Mouse (Mus musculus) CH12.LX (cell line): ENCODE measurements at regions not wholly inside any gene's neighbourhood (a gene's known extent, or its start where the extent isn't known, plus 50 kb on each side); places are given as distances from the start of the nearest gene placed in this dataset.

ENCODE experiments used
- DNase-seq: peaks from one replicate; pipeline ENCODE4 v3.0.0-alpha.2; 2013; ENCODE audit errors: extremely low read depth
- H3K27ac ChIP-seq: 2 replicates; pipeline ENCODE4 v1.5.1; 2012; ENCODE audit warnings: low read depth, mild to moderate bottlenecking, control low read depth, moderate library complexity; ENCODE audit not compliant: insufficient read depth
- H3K27me3 ChIP-seq: replicated peaks from 2 replicates; pipeline ENCODE3; 2012; ENCODE audit warnings: inconsistent platforms
- H3K36me3 ChIP-seq, 2 experiments: replicated peaks in 1 of 2; 2 replicates each; pipeline versions ENCODE3 to v1.6.1; 2012; ENCODE audit warnings: inconsistent platforms in 1 of 2, low read length in 1 of 2, mild to moderate bottlenecking in 1 of 2, mixed read lengths in 1 of 2, moderate library complexity in 1 of 2; ENCODE audit not compliant: control insufficient read depth in 1 of 2, insufficient read depth in 1 of 2
- H3K4me1 ChIP-seq, 2 experiments: 2 replicates each; pipeline ENCODE4 v1.6.1; 2012; ENCODE audit warnings: inconsistent platforms in 1 of 2, moderate library complexity in 1 of 2; ENCODE audit not compliant: insufficient read depth in 2 of 2, control insufficient read depth in 1 of 2
- H3K4me2 ChIP-seq: 2 replicates; pipeline ENCODE4 v1.6.1; 2012; ENCODE audit warnings: low read depth, mild to moderate bottlenecking, control low read depth; ENCODE audit not compliant: poor library complexity, insufficient read depth, severe bottlenecking
- H3K4me3 ChIP-seq, 3 experiments: fragments of 150-350 bp in 1 of 3; sonication (generic) in 1 of 3; replicated peaks in 1 of 3; 2 replicates each; pipeline versions ENCODE3 to v1.5.1; 2011 to 2012; ENCODE audit warnings: low read depth in 2 of 3, low read length in 2 of 3, mild to moderate bottlenecking in 2 of 3, moderate library complexity in 2 of 3, control low read depth in 1 of 3, improper control_type of control experiment in 1 of 3, inconsistent platforms in 1 of 3, mixed read lengths in 1 of 3; ENCODE audit not compliant: poor library complexity in 1 of 3
- H3K79me2 ChIP-seq: replicated peaks from 2 replicates; pipeline ENCODE4 v1.6.1; 2012; ENCODE audit warnings: mild to moderate bottlenecking, moderate library complexity; ENCODE audit not compliant: control insufficient read depth, poor library complexity, insufficient read depth, severe bottlenecking; ENCODE audit errors: extremely low read depth
- H3K9ac ChIP-seq: 2 replicates; pipeline ENCODE4 v1.6.1; 2012; ENCODE audit warnings: low read depth, mild to moderate bottlenecking, control low read depth, moderate library complexity; ENCODE audit not compliant: insufficient read depth
- H3K9me3 ChIP-seq: replicated peaks from 2 replicates; pipeline ENCODE3; 2012; ENCODE audit warnings: low read length, inconsistent platforms, mixed read lengths
- BHLHE40 ChIP-seq: IDR thresholded peaks from 2 replicates; pipeline ENCODE4 v1.6.1; 2011; ENCODE audit warnings: mild to moderate bottlenecking, low read depth, low read length, improper control_type of control experiment
- CHD1 ChIP-seq: IDR thresholded peaks from 2 replicates; pipeline ENCODE4 v1.6.1; 2012; ENCODE audit warnings: low read depth, low read length, improper control_type of control experiment, inconsistent platforms
- CHD2 ChIP-seq: IDR thresholded peaks from 2 replicates; pipeline ENCODE4 v1.6.1; 2011; ENCODE audit warnings: low read length, improper control_type of control experiment
- CTCF ChIP-seq, 2 experiments: IDR thresholded peaks in 1 of 2; conservative IDR thresholded peaks in 1 of 2; 2 replicates each; pipeline ENCODE4 v1.5.1; 2011 to 2012; ENCODE audit warnings: low read depth in 2 of 2, low read length in 2 of 2, improper control_type of control experiment in 1 of 2, inconsistent platforms in 1 of 2, mild to moderate bottlenecking in 1 of 2, moderate library complexity in 1 of 2
- E2F4 ChIP-seq: IDR thresholded peaks from 2 replicates; pipeline ENCODE4 v1.6.1; 2011; ENCODE audit warnings: low read depth, low read length, improper control_type of control experiment; ENCODE audit not compliant: insufficient replicate concordance
- ETS1 ChIP-seq: conservative IDR thresholded peaks from 2 replicates; pipeline ENCODE4 v1.6.1; 2012; ENCODE audit warnings: low read depth, mild to moderate bottlenecking, inconsistent platforms, low read length, improper control_type of control experiment, moderate library complexity
- IRF4 ChIP-seq: IDR thresholded peaks from 2 replicates; pipeline ENCODE4 v1.6.1; 2014; ENCODE audit warnings: low read depth, mild to moderate bottlenecking, inconsistent platforms, low read length, improper control_type of control experiment
- KAT2A ChIP-seq: IDR thresholded peaks from 2 replicates; pipeline ENCODE4 v1.6.1; 2012; ENCODE audit warnings: low read length, improper control_type of control experiment, inconsistent platforms; ENCODE audit not compliant: insufficient replicate concordance
- MAFK ChIP-seq: IDR thresholded peaks from 2 replicates; pipeline ENCODE4 v1.6.1; 2011; ENCODE audit warnings: low read length, improper control_type of control experiment; ENCODE audit not compliant: insufficient replicate concordance
- MAZ ChIP-seq: IDR thresholded peaks from 2 replicates; pipeline ENCODE4 v1.6.1; 2012; ENCODE audit warnings: low read depth, mild to moderate bottlenecking, inconsistent platforms, low read length, improper control_type of control experiment, moderate library complexity
- MEF2A ChIP-seq: IDR thresholded peaks from 2 replicates; pipeline ENCODE4 v1.6.1; 2014; ENCODE audit warnings: low read depth, mild to moderate bottlenecking, inconsistent platforms, low read length, improper control_type of control experiment, borderline replicate concordance
- MYC ChIP-seq: IDR thresholded peaks from 2 replicates; pipeline ENCODE4 v1.6.1; 2011; ENCODE audit warnings: low read depth, mild to moderate bottlenecking, improper control_type of control experiment, low read length
- NELFE ChIP-seq: IDR thresholded peaks from 2 replicates; pipeline ENCODE4 v1.6.1; 2011; ENCODE audit warnings: low read depth, low read length, improper control_type of control experiment
- NRF1 ChIP-seq: IDR thresholded peaks from 2 replicates; pipeline ENCODE4 v1.6.1; 2014; ENCODE audit warnings: low read depth, mild to moderate bottlenecking, inconsistent platforms, low read length, improper control_type of control experiment, moderate library complexity
- POLR2A ChIP-seq: IDR thresholded peaks from 2 replicates; pipeline ENCODE4 v1.6.1; 2011; ENCODE audit warnings: low read depth, mild to moderate bottlenecking, improper control_type of control experiment, low read length
- RAD21 ChIP-seq: IDR thresholded peaks from 2 replicates; pipeline ENCODE4 v1.6.1; 2011; ENCODE audit warnings: low read depth, mild to moderate bottlenecking, low read length, improper control_type of control experiment, moderate library complexity
- RCOR1 ChIP-seq: conservative IDR thresholded peaks from 2 replicates; pipeline ENCODE4 v1.6.1; 2012; ENCODE audit warnings: low read depth, mild to moderate bottlenecking, inconsistent platforms, low read length, improper control_type of control experiment
- SIN3A ChIP-seq: IDR thresholded peaks from 2 replicates; pipeline ENCODE4 v1.6.1; 2012; ENCODE audit warnings: low read length, improper control_type of control experiment, inconsistent platforms
- TBP ChIP-seq: conservative IDR thresholded peaks from 2 replicates; pipeline ENCODE4 v1.6.1; 2011; ENCODE audit warnings: low read depth, low read length, improper control_type of control experiment
- TCF12 ChIP-seq: IDR thresholded peaks from 2 replicates; pipeline ENCODE4 v1.6.1; 2014; ENCODE audit warnings: low read depth, mild to moderate bottlenecking, inconsistent platforms, low read length, improper control_type of control experiment
- UBTF ChIP-seq: IDR thresholded peaks from 2 replicates; pipeline ENCODE4 v1.6.1; 2012; ENCODE audit warnings: low read depth, mild to moderate bottlenecking, inconsistent platforms, low read length, improper control_type of control experiment, moderate library complexity
- USF2 ChIP-seq: conservative IDR thresholded peaks from 2 replicates; pipeline ENCODE4 v1.6.1; 2011; ENCODE audit warnings: low read depth, low read length, improper control_type of control experiment
- ZC3H11A ChIP-seq: IDR thresholded peaks from 2 replicates; pipeline ENCODE4 v1.6.1; 2012; ENCODE audit warnings: low read depth, mild to moderate bottlenecking, inconsistent platforms, low read length, improper control_type of control experiment
- ZNF384 ChIP-seq: IDR thresholded peaks from 2 replicates; pipeline ENCODE4 v1.6.1; 2012; ENCODE audit warnings: low read depth, low read length, improper control_type of control experiment, inconsistent platforms
- dilution Hi-C: fragments of 300-500 bp; cut with MboI; formaldehyde crosslinking; loops from 2 replicates; pipeline ENCODE4 v1.14.3; 2020; ENCODE audit warnings: low sequenced_read_pairs; ENCODE audit not compliant: extremely low pct_unique_long_range_greater_than_20kb, extremely low pct_ligation_motif_present
- in situ Hi-C: fragments of 300-500 bp; cut with MboI; formaldehyde crosslinking; loops from 3 replicates; pipeline ENCODE4 v1.14.3; 2019; ENCODE audit warnings: low sequenced_read_pairs, low pct_ligation_motif_present, low pct_unique_long_range_greater_than_20kb, mixed read lengths

DNA sequence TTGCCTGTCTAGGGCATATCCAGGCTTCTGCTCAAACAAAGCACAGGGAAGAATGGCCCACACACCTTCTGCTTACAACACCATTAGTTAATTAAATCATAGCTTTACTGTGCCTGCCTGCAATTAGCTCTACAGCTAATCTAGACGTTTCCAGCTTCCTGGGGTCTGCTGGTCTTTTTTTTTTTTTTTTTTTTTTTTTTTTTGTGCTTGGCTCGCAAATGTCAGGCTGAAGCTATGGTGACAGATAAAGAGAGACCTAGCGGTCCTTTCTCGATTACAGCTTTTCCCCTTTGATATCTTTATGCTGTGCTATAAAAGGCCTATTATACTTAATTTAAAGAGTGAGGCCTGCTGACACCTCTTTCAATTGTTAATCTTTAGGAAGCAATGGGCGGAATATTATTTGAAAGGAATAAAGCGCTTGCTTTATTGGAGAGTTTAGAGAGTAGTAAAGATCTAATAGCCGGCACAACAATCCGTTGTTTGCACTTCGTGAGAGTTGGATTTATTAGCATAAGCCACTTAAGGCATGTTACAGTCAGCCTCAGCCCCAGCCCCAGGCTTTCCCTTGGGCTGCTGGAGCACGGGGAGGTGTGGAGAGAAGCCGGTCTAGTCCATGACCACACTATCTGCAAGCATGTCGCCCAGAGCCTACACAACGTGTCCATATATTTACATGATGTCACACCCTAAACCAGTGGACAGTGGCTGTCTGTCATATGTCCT lies 93.2 kb upstream of the Gpr12 start:
- peak overlapping the region; percentile 23; the same call in 1 of the 2 replicates for H3K9ac ChIP-seq
- H3K4me3 ChIP-seq: no peak overlapping the region
- no peaks in the 10 kb centered on the region for H3K9me3 ChIP-seq
- H3K4me1 ChIP-seq: peaks cover 19 to 83% of the 10 kb centered on the region in 2 experiments
- TF ChIP-seq CTCF (conservative IDR thresholded peaks at IDR 0.05 in 1 of 2, IDR thresholded peaks at IDR 0.05 in 1 of 2; ENCODE audit: low read depth in 2 of 2, low read length in 2 of 2) (no peak), ZNF384 (peak; percentile 83)
- no peaks in the 10 kb centered on the region for H3K36me3 ChIP-seq
- peak overlapping the region; percentile 52; the same call in 1 of the 2 replicates for H3K4me2 ChIP-seq
- in situ Hi-C loops: loop anchor here (10.0 to 25.0 kb wide), 3 partner anchors 184 to 634 kb away; partner anchors contain the start of genes Cdx2 and Urad
- H3K27me3 ChIP-seq: peaks cover 12% of the 10 kb centered on the region
- H3K27ac ChIP-seq: peak overlapping the region; percentile 97
- H3K79me2 ChIP-seq: no peaks in the 10 kb centered on the region
- dilution Hi-C loops: no loop called here
- no peak for DNase-seq

DNA sequence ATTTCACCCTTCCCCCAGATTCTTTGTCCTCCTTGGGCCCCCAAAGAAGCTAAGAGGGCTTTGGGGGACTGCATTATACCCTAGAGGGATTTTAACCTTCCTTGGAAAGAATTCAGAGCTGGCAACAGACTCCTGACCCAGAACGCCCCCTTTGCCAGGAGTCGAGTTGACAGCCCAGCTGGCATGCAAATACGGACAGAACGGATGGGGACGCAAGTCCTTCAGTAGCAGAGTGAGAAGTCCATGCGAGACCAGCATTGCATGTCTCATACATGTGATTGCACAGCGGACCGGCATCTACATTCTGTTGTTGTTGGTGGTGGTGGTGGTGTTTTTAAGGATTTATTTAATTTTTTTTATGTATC lies 92.1 kb upstream of the Gpr12 start:
- Histone ChIP-seq H3K9me3 (no peaks in the 10 kb centered on the region), H3K4me1 (peaks cover 15 to 72% of the 10 kb centered on the region in 2 experiments)
- dilution Hi-C loops: no loop called here

DNA sequence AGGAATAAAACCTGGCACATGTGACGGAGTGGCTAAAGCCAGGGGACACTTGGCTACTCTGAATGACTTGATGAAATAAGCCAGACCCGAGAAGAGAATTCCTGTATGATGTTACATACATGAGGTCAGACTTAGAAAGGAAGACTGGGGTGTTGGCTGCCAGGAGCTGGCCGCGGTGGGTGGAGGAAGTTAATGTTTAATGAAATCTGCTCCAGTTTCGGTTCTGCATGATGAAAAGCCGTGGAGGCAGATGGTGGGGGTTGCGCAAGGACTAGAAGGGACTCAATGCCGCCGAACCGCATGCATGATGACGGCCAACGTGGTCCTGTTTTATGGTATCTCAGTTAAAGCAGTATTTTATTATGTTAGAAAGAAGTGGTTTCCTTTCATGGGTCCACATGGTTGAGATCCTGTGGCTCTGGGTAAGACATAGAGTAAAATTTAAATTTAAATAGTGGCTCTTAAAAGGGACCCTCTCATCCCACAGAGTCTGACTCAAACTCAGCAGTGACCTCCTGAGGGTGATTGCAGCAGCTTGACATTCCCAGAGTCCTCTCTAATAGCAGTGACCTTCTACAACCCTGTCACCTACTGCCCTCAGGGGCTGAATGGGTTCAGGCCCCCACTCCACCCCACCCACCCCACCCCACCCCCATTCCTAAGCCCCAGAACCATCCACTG lies 91.6 kb upstream of the Gpr12 start:
- Histone ChIP-seq H3K27me3 (peaks cover 19% of the 10 kb centered on the region), H3K9me3 (no peaks in the 10 kb centered on the region), H3K27ac (peak overlapping the region; percentile 93), H3K79me2 (no peaks in the 10 kb centered on the region), H3K4me2 (peak overlapping the region; percentile 91), H3K36me3 (no peaks in the 10 kb centered on the region), H3K9ac (peak overlapping the region; percentile 22; the same call in 1 of the 2 replicates), H3K4me3 (no peak overlapping the region), H3K4me1 (peaks cover 10 to 67% of the 10 kb centered on the region in 2 experiments)
- dilution Hi-C loops (no loop called here), in situ Hi-C loops (loop anchor here (10.0 to 25.0 kb wide), 3 partner anchors 186 to 636 kb away; partner anchors contain the start of genes Cdx2 and Urad)
- TF ChIP-seq POLR2A: peak; percentile 16; the same call in 1 of the 2 replicates
- TF ChIP-seq UBTF: no peak
- TF ChIP-seq CHD2: peak; percentile 82
- TF ChIP-seq TCF12: peak; percentile 36; the same call in 1 of the 2 replicates
- TF ChIP-seq RCOR1: no peak
- peak; percentile 25; the same call in 1 of the 2 replicates for TF ChIP-seq ETS1
- peak; percentile 41; the same call in 1 of the 2 replicates for TF ChIP-seq BHLHE40
- TF ChIP-seq NRF1: no peak
- TF ChIP-seq NELFE: 0 out of 2 replicates have a peak, but pooled peaks have one; percentile 43
- TF ChIP-seq IRF4: peak; percentile 79
- TF ChIP-seq MYC: peak; percentile 92
- DNase-seq: peak; percentile 80

More for the DNA sequence above, 92.1 kb upstream of the Gpr12 start:
- Histone ChIP-seq H3K9ac (no peak overlapping the region), H3K27ac (peak overlapping the region; percentile 54; the same call in 1 of the 2 replicates), H3K4me2 (peak overlapping the region; percentile 91), H3K27me3 (peaks cover 19% of the 10 kb centered on the region), H3K36me3 (no peaks in the 10 kb centered on the region), H3K4me3 (no peak overlapping the region), H3K79me2 (no peaks in the 10 kb centered on the region)
- in situ Hi-C loops: loop anchor here (10.0 to 25.0 kb wide), 3 partner anchors 185 to 635 kb away; partner anchors contain the start of genes Cdx2 and Urad
- DNase-seq: peak; percentile 54
- TF ChIP-seq TBP: no peak
- TF ChIP-seq E2F4: no peak
- no peak for TF ChIP-seq MAZ
- TF ChIP-seq CTCF (conservative IDR thresholded peaks at IDR 0.05 in 1 of 2, IDR thresholded peaks at IDR 0.05 in 1 of 2; ENCODE audit: low read depth in 2 of 2, low read length in 2 of 2): peak in 1 of 2 experiments; percentile 15; a peak in 1 of 4 replicates
- TF ChIP-seq CHD1: no peak
- no peak for TF ChIP-seq USF2
- TF ChIP-seq MYC: no peak
- TF ChIP-seq SIN3A: no peak
- TF ChIP-seq RAD21: no peak
- no peak for TF ChIP-seq IRF4
- TF ChIP-seq KAT2A: no peak
- TF ChIP-seq MAFK: no peak
- no peak for TF ChIP-seq ZC3H11A
- TF ChIP-seq ETS1: peak; percentile 32; the same call in 1 of the 2 replicates
- TF ChIP-seq POLR2A: peak; percentile 5; the same call in 1 of the 2 replicates
- TF ChIP-seq MEF2A: no peak
- no peak for TF ChIP-seq RCOR1
